Mouse (Mus musculus): Measurements from ENCODE around the gene Cntf.
"Not testable (repeated sequence)": the region's sequence is repeated elsewhere in the genome, so short reads cannot be mapped to it uniquely, and the experiment has no call there.

Cntf gene

DNA sequence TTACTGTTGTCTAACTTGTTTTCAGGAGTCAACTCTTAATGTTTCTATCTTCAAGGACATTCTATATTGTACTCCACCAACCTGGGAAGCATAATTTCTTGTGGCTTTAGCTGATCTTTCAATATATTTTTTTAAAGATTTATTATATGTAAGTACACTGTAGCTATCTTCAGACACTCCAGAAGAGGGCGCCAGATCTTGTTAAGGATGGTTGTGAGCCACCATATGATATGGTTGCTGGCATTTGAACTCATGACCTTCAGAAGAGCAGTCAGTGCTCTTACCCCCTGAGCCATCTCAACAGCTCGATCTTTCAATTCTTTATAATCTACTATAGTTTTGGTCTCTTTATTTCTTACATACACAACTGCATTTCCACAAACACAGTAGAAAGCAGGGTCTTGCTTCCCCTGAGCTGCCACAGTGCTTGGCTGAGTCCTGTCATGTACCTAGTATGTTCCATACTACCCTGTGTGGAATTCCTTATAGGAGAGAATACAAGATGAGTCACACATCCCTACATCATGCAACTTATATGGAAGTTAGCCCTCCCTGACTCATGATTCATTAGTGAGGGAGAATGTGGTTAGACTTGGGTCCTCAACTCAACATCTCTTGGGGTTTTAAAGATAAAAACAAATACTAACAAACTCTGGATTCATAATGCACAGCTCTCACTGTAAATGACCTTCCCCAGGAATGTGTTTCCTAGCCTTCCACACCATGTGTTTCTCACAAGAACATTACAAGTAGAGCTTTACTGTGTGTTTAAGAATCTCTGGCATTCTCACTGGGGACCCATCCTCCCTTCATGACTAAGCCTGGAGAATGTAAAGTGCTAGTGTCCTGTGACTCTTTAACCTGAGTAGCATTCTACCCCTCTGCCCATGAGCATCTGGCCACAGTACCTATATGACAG lies 3.0 kb downstream of the Cntf start:
- DNase-seq (ENCODE audit: low spot score): no peak

DNA sequence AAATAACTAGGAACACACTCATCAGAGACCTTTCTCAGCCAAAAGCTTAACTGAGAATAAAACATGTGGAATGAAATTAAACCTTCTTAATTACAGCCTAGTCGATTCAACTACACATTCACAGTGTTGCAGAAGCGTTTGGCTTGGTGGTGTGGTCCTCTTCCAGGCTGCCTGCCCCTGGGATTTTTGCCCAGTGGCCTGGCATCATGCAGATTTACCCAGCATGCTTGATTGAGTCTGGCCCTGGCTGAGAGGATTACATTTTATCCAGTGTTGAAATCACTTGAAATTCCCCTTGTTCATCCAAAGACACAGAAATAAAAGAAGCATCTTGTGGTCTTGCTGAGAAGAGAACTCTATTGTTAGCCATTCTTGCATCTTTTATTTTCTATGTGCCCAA lies 5.8 kb downstream of the Cntf start:
- DNase-seq (ENCODE audit: low spot score): no peak

DNA sequence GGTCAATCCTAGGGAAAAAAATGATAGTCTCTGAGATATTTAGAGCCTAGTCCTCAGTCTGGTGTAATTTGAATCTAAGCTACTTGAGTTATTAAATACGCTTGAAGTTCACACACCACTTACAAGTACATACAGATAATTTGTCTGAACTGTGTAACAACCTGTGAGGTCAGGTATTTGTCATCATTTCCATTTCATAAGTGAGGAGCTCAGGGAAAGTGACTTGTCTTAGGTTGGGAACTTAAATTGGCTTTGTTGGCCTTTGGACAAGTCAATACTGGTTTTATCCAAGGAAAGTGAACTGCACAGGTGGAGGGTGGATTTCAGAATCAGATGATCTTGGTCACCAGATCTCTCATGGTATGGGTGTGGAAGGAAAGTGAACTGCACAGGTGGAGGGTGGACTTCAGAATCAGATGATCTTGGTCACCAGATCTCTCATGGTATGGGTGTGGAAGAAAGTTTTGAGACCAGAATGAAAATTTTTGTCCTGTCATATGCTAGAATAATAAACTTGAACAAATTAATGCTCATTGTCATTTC lies 6.4 kb downstream of the Cntf start:
- no peak for DNase-seq (ENCODE audit: low spot score)

DNA sequence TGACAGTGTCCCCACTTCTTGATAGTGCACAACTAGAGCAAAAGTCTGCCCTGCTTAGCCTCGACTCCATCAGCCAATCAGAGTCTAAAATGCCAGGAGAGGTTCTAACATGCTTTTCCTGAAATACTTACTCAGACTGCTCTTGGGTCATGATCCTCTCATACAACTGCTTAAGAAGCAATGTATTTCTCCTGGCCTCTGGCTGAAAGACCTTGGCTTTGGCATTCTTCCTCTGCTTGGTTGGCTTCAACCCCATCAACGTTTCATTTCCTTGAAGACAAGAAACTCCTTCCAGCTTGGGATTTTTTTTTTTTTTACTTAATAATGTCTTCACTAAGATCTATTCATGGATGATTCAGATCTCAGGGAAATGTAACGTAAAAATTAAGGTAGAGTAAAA lies 9.1 kb downstream of the Cntf start:
- no peak for DNase-seq (ENCODE audit: low spot score)

DNA sequence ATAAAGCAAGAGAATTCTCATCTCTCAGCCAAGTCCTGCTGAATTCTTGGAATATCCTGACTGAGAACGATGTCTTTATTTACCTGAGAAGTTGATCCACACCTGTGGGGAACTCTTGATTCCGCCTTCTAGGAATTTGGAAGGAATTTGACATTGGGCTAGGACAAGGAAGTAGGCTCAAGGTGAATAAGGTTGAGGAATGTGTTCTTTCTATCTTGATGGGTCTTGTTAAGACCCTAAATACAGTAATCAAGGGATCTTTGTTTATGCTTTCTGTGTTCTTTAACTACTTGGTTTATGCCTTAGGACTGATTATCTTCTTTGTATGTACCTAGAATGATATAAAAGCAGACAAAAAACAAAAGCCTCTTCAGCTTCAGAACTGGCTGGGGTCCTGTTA lies 33.5 kb downstream of the Cntf start:
- no peak for DNase-seq (ENCODE audit: low spot score)

DNA sequence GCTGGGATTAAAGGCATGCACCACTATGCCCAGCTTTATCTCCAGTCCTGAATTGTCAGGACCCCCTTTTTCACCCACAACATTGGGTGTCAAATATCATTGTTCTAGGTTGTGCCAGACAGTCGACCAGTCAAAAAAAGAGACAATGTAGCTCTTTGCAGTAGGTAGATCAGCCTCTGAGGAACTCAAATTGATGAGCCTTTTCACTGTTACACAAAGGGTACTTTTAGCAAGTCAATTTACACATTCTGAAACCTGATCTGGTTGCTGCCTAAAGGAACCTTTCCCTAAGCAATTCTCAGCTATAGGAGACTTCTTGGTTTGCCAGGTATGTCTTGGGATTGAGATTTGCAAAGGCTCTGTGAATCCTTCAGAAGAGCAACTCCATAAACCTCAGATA lies 34.4 kb downstream of the Cntf start:
- no peak for DNase-seq (ENCODE audit: low spot score)

DNA sequence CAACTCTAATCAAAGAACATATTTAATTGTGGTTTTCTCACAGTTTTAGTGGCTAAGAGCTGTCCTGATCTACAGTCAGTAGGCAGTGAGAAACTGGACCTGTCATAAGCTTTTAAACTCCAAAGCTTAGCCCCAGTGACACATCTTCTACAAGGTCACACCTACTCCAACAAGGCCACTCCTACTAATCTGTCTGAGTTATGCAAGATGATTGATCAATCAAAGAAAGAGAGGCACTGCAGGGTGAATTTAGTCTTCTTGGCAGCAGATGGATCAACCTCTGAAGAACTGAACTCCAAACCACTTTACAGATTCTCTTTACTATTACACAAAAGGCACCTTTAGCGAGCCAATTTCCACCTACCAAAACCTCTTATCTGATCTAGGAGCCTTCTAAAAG lies 39.6 kb downstream of the Cntf start:
- DNase-seq (ENCODE audit: low spot score): no peak

DNA sequence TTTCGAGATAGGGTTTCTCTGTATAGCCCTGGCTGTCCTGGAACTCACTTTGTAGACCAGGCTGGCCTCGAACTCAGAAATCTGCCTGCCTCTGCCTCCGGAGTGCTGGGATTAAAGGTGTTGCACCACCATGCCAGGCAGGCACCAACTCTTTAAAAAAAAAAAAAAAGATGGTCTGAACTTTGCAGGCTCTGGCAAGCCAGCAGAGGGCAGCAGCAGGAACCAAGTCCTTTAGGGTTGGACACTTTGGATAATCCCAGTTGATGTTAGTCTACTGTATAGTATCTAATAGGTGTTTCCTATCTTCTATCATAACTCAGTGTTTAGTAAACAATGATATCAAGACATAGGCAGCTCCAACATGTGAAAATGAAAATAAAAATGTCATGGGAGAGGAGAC lies 43.1 kb downstream of the Cntf start:
- DNase-seq (ENCODE audit: low spot score): peak; percentile 6

DNA sequence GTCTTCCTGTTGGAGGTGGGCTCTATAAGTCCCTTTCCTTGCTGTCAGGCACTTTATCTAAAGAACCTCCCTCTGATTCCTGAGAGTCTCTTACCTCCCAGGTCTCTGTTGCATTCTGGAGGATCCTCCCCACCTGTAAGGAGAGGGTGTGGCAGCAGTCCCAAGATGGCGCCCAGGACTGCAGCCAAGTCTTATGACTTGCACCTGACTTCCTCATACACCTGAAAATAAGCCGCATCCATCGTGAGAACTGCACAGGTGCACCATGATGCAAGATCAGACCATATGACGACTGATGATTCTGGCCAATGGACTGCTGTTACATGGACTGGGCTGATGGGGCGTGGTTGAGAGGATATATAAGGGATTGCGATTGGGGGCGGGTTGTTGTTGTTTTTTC lies 43.8 kb downstream of the Cntf start:
- not testable (repeated sequence) for DNase-seq (ENCODE audit: low spot score)

DNA sequence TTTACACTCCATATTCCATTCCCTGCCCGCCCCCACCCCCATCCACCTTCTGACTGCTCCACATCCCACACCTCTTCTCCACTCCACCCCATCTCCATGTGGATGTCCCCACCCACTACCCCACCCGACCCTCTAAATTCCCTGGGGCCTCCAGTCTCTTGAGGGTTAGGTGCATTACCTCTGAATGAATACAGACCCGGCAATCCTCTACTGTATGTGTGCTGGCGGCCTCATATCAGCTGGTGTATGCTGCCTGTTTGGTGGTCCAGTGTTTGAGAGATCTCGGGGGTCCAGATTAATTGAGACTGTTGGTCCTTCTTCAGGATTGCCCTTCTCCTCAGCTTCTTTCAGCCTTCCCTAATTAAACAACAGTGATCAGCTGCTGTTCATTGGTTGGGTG lies 44.5 kb downstream of the Cntf start:
- not testable (repeated sequence) for DNase-seq (ENCODE audit: low spot score)

DNA sequence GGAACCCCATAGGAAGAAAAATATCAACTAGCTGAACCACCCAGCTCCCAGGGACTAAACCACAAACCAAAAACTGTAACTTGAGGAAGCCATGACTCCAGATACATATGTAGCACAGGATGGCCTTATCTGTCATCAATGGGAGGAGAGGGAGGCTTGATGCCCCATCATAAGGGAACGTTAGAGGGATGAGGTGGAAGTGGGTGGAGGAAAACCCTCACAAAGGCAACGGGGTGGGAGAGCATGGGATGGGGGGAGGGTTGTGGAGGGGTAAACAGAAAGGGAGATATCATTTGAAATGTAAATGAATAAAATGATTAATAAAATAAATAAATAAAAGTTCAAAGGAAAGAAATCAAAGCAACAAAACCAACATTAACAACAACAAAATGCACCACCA lies 45.0 kb downstream of the Cntf start:
- DNase-seq (ENCODE audit: low spot score): no peak

DNA sequence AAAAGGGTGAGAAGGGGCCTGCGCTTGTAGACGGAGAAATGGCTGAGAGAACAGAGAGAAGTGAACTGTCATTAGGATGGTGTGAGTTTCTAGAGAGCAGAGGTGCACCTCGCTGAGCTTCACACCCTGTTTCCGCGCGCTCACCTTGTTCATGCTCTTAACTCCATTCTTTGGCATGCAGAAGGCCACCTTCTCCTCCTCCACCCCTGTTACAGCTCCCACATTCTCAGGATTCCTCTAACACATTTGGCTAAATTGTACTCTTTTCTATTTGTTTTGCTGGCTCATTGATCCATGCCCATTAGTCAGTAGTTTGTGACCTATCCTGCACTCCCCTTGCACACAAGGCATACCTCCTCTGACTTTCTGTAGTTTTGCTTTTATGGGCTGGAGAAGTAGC lies 46.2 kb downstream of the Cntf start:
- DNase-seq (ENCODE audit: low spot score): no peak
